In genomic region chr4:41631390-41631789, GRCm38 (mm10) we compare ENCODE assay signal across 8 mouse cellular contexts. TPM values are rescaled to one million over a fixed set of nuclear protein-coding genes. Genes with fewer than 3 reads are reported as not detected.
DNase-seq lines count a peak whose midpoint lies in the region; ATAC-seq and TF ChIP-seq lines count a peak whose summit lies in the region.

No protein-coding gene starts in this region.

- peaks cover 2% of the 10 kb centered on the region; the same call in 1 of the 2 replicates for H3K4me1 ChIP-seq in cortical plate, adult 2 months (ENCODE audit: control insufficient read depth, insufficient read depth, low read length)
- H3K4me1 ChIP-seq in heart, embryonic 13.5 days, result peaks cover 57% of the 10 kb centered on the region
- H3K4me1 ChIP-seq in midbrain, embryonic 10.5 days, result peaks cover 92% of the 10 kb centered on the region

- 1% methylated on average over 11 of the region's 11 CpGs for WGBS in heart, embryonic 13.5 days
- 2% methylated on average over 11 of the region's 11 CpGs for WGBS in midbrain, embryonic 10.5 days

- peak; percentile 47 to 64 for DNase-seq in layer of hippocampus, adult 2 months (ENCODE audit: low spot score in 2 of 2)
- no peak for DNase-seq in layer of hippocampus, adult 9-10 months (ENCODE audit: low spot score)
- peak; percentile 69 for DNase-seq in kidney, postnatal 10 days
- DNase-seq in midbrain, embryonic 10.5 days (ENCODE audit: low spot score), result peak; percentile 61
- no peak for DNase-seq in thymus, postnatal 10 days (ENCODE audit: low spot score in 2 of 2)
- no peak for DNase-seq in gastrocnemius, postnatal 10 days

- peak overlapping the region; percentile 84 for H3K27ac ChIP-seq in layer of hippocampus, adult 2 months
- H3K27ac ChIP-seq in cortical plate, adult 2 months (ENCODE audit: insufficient read depth, low read length), result 0 out of 2 replicates have a peak overlapping the region, but pooled peaks have one; percentile 66
- peak overlapping the region; percentile 83 for H3K27ac ChIP-seq in heart, embryonic 13.5 days (replicated peaks)
- peak overlapping the region; percentile 80 for H3K27ac ChIP-seq in midbrain, embryonic 10.5 days (replicated peaks)

- TF ChIP-seq CTCF in layer of hippocampus, adult 2 months (conservative IDR thresholded peaks at IDR 0.05), result no peak
- TF ChIP-seq CTCF in cortical plate, adult 2 months (IDR thresholded peaks at IDR 0.05; ENCODE audit: extremely low read depth, insufficient read depth, low read length), result no peak

- no peak overlapping the region; the same call in 1 of the 2 replicates for H3K4me3 ChIP-seq in layer of hippocampus, adult 2 months
- H3K4me3 ChIP-seq in cortical plate, adult 2 months (ENCODE audit: insufficient read depth, low read length), result no peak overlapping the region
- peak overlapping the region; percentile 23; the same call in 1 of the 2 replicates for H3K4me3 ChIP-seq in heart, embryonic 13.5 days
- peak overlapping the region; percentile 34 for H3K4me3 ChIP-seq in midbrain, embryonic 10.5 days

- peak overlapping the region; percentile 60 for H3K4me2 ChIP-seq in heart, embryonic 13.5 days

- H3K9me3 ChIP-seq in heart, embryonic 13.5 days, result no peaks in the 10 kb centered on the region
- H3K9me3 ChIP-seq in midbrain, embryonic 10.5 days (replicated peaks), result no peaks in the 10 kb centered on the region

- peak overlapping the region; percentile 71 for H3K9ac ChIP-seq in heart, embryonic 13.5 days

- peak; percentile 28; the same call in 1 of the 2 replicates for TF ChIP-seq POLR2A in cortical plate, adult 2 months (IDR thresholded peaks at IDR 0.05; ENCODE audit: extremely low read depth, insufficient read depth, low read length)

- no peak for ATAC-seq in heart, embryonic 13.5 days (ENCODE audit: extremely low read depth, insufficient number of reproducible peaks, low FRiP score, low TSS enrichment)

- peaks cover 21% of the 10 kb centered on the region; the same call in 1 of the 2 replicates for H3K27me3 ChIP-seq in heart, embryonic 13.5 days (replicated peaks)
- H3K27me3 ChIP-seq in midbrain, embryonic 10.5 days (ENCODE audit: low read depth, poor library complexity, severe bottlenecking), result peaks cover 90% of the 10 kb centered on the region

- H3K36me3 ChIP-seq in heart, embryonic 13.5 days, result no peaks in the 10 kb centered on the region
- H3K36me3 ChIP-seq in midbrain, embryonic 10.5 days, result no peaks in the 10 kb centered on the region

RNA-seq across cellular contexts. Expression of gene Enho, which starts 8.7 kb away (rescaled TPM):
- 10 to 100 TPM; 59.7 to 62.0 TPM for total RNA-seq in layer of hippocampus, adult 2 months (2021)
- 88.2 and 97.6 TPM in 2 replicates for polyA plus RNA-seq in cortical plate, adult 2 months (2012; rRNA removed)
- 3.9 and 5.6 TPM in 2 replicates for polyA plus RNA-seq in heart, embryonic 13.5 days (2015; fragmentation: Nextera tagmentation; extraction: Ambion mirVana)
- polyA plus RNA-seq in midbrain, embryonic 10.5 days (2016; fragmentation: Nextera tagmentation; extraction: Ambion mirVana), result 23.2 and 31.4 TPM in 2 replicates
- total RNA-seq in gastrocnemius, postnatal 10 days (2021), result 10 to 100 TPM; 12.9 to 14.5 TPM

Comparison
In these comparisons a context has a peak if more than half of its experiments do, and no peak if none do; other contexts are left out.
1. DNase-seq: peak in layer of hippocampus, adult 2 months (2 of 2), kidney, postnatal 10 days (single experiment) and midbrain, embryonic 10.5 days (single experiment); none in layer of hippocampus, adult 9-10 months (single experiment), thymus, postnatal 10 days (0 of 2) and gastrocnemius, postnatal 10 days (single experiment).
2. H3K4me3 ChIP-seq: peak in heart, embryonic 13.5 days (single experiment) and midbrain, embryonic 10.5 days (single experiment); none in layer of hippocampus, adult 2 months (single experiment) and cortical plate, adult 2 months (single experiment).
3. Peak in every context shown above with its lines, with median percentiles within 50 percentile points of each other: H3K27ac ChIP-seq.